Mouse (Mus musculus): ENCODE data around the gene Csf1. TPM values are rescaled to one million over a fixed set of nuclear protein-coding genes. Genes with fewer than 3 reads are reported as not detected.

Gene Csf1
- polyA plus RNA-seq, 1 experiment from 2014 or later: 8.5 TPM

DNA sequence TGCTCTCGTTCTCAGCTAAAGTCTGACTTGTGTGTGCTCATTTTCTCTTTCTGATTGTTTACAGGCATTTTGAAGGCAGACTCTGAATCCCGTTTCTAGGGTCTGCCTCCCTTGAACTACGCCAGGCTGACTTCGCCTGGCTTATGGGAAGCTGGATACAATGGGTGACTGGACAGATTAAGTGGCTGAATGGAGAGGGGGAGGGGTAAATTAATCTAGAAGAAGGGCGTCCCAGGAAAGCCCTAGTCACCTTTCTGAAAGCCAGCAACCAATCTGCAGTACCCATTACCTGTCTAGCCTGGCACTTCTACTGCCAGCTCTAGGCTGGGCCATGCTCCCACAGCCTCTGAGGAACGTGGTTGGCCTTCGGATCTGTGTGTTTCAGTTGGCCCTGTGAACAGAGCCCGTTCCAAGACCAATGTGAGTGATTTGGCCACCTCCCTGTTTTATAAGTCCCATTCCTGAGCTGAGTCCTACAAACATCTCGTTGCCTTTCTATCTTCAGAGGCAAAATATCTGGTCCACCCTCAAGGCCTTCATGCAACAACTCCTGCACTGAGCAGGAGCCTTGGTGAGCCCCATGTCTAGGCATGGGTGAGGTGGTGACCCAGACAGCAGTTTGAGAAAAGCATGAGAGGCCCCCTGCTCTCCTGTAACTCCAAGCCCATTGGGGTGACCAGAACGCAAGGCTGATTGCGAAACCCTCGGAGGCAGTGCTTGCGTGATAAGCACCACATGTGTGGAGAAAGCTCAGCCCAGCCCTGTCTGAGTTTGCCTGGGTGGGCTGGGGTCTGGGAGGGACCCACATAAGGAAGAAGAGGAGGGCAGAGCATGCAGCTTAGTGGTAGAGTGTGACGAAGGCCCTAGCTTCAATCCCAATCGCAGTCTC is 27.6 kb upstream of the Csf1 start:
- H3K9ac ChIP-seq (ENCODE audit: low read length): no peak overlapping the region
- no peak for ATAC-seq (ENCODE audit: insufficient number of reproducible peaks, insufficient read depth, low FRiP score, low read depth)
- WGBS: 78% methylated on average over 15 of the region's 15 CpGs

GRCm38 (mm10) chr3:107786980-107787612 is 26.8 kb upstream of the Csf1 start:
- no peak for ATAC-seq (ENCODE audit: insufficient number of reproducible peaks, insufficient read depth, low FRiP score, low read depth)
- Histone ChIP-seq H3K4me3 (ENCODE audit: control insufficient read depth in 1 of 2, insufficient read depth in 1 of 2, low read depth in 1 of 2, low read length in 2 of 2) (no peak overlapping the region), H3K4me2 (ENCODE audit: low read length) (no peak overlapping the region), H3K36me3 (ENCODE audit: control insufficient read depth, insufficient read depth, low read length) (no peaks in the 10 kb centered on the region), H3K9ac (ENCODE audit: low read length) (no peak overlapping the region), H3K4me1 (ENCODE audit: control insufficient read depth in 2 of 2, insufficient read depth in 2 of 2, low read length in 2 of 2) (peaks cover 24 to 31% of the 10 kb centered on the region in 2 experiments), H3K9me3 (ENCODE audit: control insufficient read depth, low read length) (no peaks in the 10 kb centered on the region), H3K27me3 (ENCODE audit: control insufficient read depth, insufficient read depth, low read length) (no peaks in the 10 kb centered on the region), H3K27ac (replicated peaks in 1 of 2; ENCODE audit: control insufficient read depth in 1 of 2, insufficient read depth in 1 of 2, low read depth in 2 of 2, low read length in 2 of 2) (no peak overlapping the region; a peak in 1 of 4 replicates)
- whole genome bisulfite sequencing: 57% methylated on average over 11 of the region's 11 CpGs

More for the DNA sequence above, 27.6 kb upstream of the Csf1 start:
- Histone ChIP-seq H3K27ac (replicated peaks in 1 of 2; ENCODE audit: control insufficient read depth in 1 of 2, insufficient read depth in 1 of 2, low read depth in 2 of 2, low read length in 2 of 2) (no peak overlapping the region; a peak in 1 of 4 replicates), H3K4me1 (ENCODE audit: control insufficient read depth in 2 of 2, insufficient read depth in 2 of 2, low read length in 2 of 2) (peaks cover 24 to 31% of the 10 kb centered on the region in 2 experiments), H3K9me3 (ENCODE audit: control insufficient read depth, low read length) (no peaks in the 10 kb centered on the region), H3K4me3 (ENCODE audit: control insufficient read depth in 1 of 2, insufficient read depth in 1 of 2, low read depth in 1 of 2, low read length in 2 of 2) (no peak overlapping the region), H3K36me3 (ENCODE audit: control insufficient read depth, insufficient read depth, low read length) (no peaks in the 10 kb centered on the region), H3K4me2 (ENCODE audit: low read length) (no peak overlapping the region), H3K27me3 (ENCODE audit: control insufficient read depth, insufficient read depth, low read length) (no peaks in the 10 kb centered on the region)

DNA sequence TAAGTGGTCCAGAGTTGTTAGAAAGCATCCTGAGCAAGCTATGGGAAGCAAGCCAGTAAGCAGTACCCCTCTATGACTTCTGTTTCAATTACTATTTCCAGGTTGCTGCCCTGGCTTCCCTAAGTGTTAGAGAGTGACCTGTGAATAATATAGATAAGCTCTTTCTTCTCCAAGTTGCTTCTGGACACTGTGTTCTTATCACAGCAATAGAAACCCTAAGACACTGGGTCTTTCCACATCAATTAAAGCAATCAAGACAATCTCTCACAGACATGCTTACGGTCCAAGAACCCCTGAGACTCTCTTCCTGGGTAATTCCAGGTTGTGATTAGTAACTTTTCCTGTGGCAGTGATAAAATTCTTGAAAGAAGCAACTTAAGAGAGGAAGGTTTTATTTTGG is 26.1 kb upstream of the Csf1 start:
- WGBS: 67% methylated on average over 1 of the region's 1 CpGs
- Histone ChIP-seq H3K27ac (replicated peaks in 1 of 2; ENCODE audit: control insufficient read depth in 1 of 2, insufficient read depth in 1 of 2, low read depth in 2 of 2, low read length in 2 of 2) (no peak overlapping the region), H3K9me3 (ENCODE audit: control insufficient read depth, low read length) (no peaks in the 10 kb centered on the region), H3K4me1 (ENCODE audit: control insufficient read depth in 2 of 2, insufficient read depth in 2 of 2, low read length in 2 of 2) (peaks cover 24 to 31% of the 10 kb centered on the region in 2 experiments), H3K4me3 (ENCODE audit: control insufficient read depth in 1 of 2, insufficient read depth in 1 of 2, low read depth in 1 of 2, low read length in 2 of 2) (no peak overlapping the region), H3K4me2 (ENCODE audit: low read length) (no peak overlapping the region), H3K9ac (ENCODE audit: low read length) (no peak overlapping the region), H3K27me3 (ENCODE audit: control insufficient read depth, insufficient read depth, low read length) (no peaks in the 10 kb centered on the region), H3K36me3 (ENCODE audit: control insufficient read depth, insufficient read depth, low read length) (no peaks in the 10 kb centered on the region)
- no peak for ATAC-seq (ENCODE audit: insufficient number of reproducible peaks, insufficient read depth, low FRiP score, low read depth)

GRCm38 (mm10) chr3:107785546-107785945 is 25.3 kb upstream of the Csf1 start:
- H3K4me3 ChIP-seq (ENCODE audit: control insufficient read depth in 1 of 2, insufficient read depth in 1 of 2, low read depth in 1 of 2, low read length in 2 of 2): no peak overlapping the region
- 24% methylated on average over 4 of the region's 4 CpGs for WGBS
- H3K36me3 ChIP-seq (ENCODE audit: control insufficient read depth, insufficient read depth, low read length): no peaks in the 10 kb centered on the region
- H3K9me3 ChIP-seq (ENCODE audit: control insufficient read depth, low read length): no peaks in the 10 kb centered on the region
- H3K27ac ChIP-seq (replicated peaks in 1 of 2; ENCODE audit: control insufficient read depth in 1 of 2, insufficient read depth in 1 of 2, low read depth in 2 of 2, low read length in 2 of 2): 0 out of 4 replicates have a peak overlapping the region, but pooled peaks of 1 of the 2 experiments have one; percentile 4
- 0 out of 2 replicates have a peak overlapping the region, but pooled peaks have one; percentile 1 for H3K4me2 ChIP-seq (ENCODE audit: low read length)
- H3K27me3 ChIP-seq (ENCODE audit: control insufficient read depth, insufficient read depth, low read length): no peaks in the 10 kb centered on the region
- ATAC-seq (ENCODE audit: insufficient number of reproducible peaks, insufficient read depth, low FRiP score, low read depth): no peak
- no peak overlapping the region for H3K9ac ChIP-seq (ENCODE audit: low read length)
- peaks cover 22 to 31% of the 10 kb centered on the region in 2 experiments for H3K4me1 ChIP-seq (ENCODE audit: control insufficient read depth in 2 of 2, insufficient read depth in 2 of 2, low read length in 2 of 2)

DNA sequence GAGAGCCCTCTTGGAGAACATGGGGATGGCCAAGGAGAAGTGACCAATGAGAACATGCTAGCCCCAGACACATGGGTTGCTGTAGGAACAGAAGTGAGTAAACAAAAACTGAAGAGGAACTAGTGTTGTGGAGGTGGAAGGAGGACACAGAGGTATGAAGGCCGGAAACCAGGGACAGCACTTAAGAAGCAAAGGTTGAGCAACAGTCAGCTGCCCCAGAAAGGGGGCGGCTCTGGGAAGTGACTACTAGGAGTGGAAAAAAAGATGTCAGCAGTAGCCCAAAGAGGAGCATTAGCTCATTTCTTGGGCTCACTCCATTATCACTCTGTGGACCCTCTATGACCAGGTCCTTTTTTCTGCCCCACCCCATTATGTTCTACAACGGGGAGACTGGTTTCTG is 23.0 kb upstream of the Csf1 start:
- no peaks in the 10 kb centered on the region for H3K36me3 ChIP-seq (ENCODE audit: control insufficient read depth, insufficient read depth, low read length)
- H3K4me3 ChIP-seq (ENCODE audit: control insufficient read depth in 1 of 2, insufficient read depth in 1 of 2, low read depth in 1 of 2, low read length in 2 of 2): no peak overlapping the region
- H3K27me3 ChIP-seq (ENCODE audit: control insufficient read depth, insufficient read depth, low read length): no peaks in the 10 kb centered on the region
- H3K9me3 ChIP-seq (ENCODE audit: control insufficient read depth, low read length): no peaks in the 10 kb centered on the region
- no peak overlapping the region for H3K27ac ChIP-seq (replicated peaks in 1 of 2; ENCODE audit: control insufficient read depth in 1 of 2, insufficient read depth in 1 of 2, low read depth in 2 of 2, low read length in 2 of 2)
- 81% methylated on average over 3 of the region's 3 CpGs for WGBS
- no peak overlapping the region for H3K4me2 ChIP-seq (ENCODE audit: low read length)
- ATAC-seq (ENCODE audit: insufficient number of reproducible peaks, insufficient read depth, low FRiP score, low read depth): no peak
- H3K9ac ChIP-seq (ENCODE audit: low read length): no peak overlapping the region
- H3K4me1 ChIP-seq (ENCODE audit: control insufficient read depth in 2 of 2, insufficient read depth in 2 of 2, low read length in 2 of 2): peaks cover 18 to 31% of the 10 kb centered on the region in 2 experiments

DNA sequence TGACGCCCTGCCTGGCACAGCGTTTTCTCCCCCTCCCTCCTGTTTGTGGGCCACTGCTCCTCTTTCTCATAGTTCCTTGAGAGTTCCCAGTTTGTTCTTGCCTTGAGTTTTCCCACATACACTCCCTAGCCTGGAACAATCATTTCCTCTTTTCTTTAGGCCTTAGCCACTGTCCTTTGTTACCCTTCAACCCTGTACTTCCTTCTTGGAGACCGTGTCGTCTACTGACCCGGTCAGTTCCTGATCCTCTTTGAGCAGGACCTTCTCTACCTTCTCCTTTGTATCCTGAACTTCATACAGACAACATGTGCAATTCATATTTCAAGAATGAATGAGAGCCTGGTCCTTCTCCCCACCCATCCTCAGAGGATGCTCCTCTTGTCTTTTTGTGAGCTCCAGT is 21.0 kb upstream of the Csf1 start:
- Histone ChIP-seq H3K27me3 (ENCODE audit: control insufficient read depth, insufficient read depth, low read length) (no peaks in the 10 kb centered on the region), H3K4me3 (ENCODE audit: control insufficient read depth in 1 of 2, insufficient read depth in 1 of 2, low read depth in 1 of 2, low read length in 2 of 2) (no peak overlapping the region), H3K9ac (ENCODE audit: low read length) (no peak overlapping the region), H3K9me3 (ENCODE audit: control insufficient read depth, low read length) (no peaks in the 10 kb centered on the region), H3K27ac (replicated peaks in 1 of 2; ENCODE audit: control insufficient read depth in 1 of 2, insufficient read depth in 1 of 2, low read depth in 2 of 2, low read length in 2 of 2) (no peak overlapping the region), H3K4me2 (ENCODE audit: low read length) (no peak overlapping the region), H3K4me1 (ENCODE audit: control insufficient read depth in 2 of 2, insufficient read depth in 2 of 2, low read length in 2 of 2) (peaks cover 8 to 15% of the 10 kb centered on the region in 2 experiments), H3K36me3 (ENCODE audit: control insufficient read depth, insufficient read depth, low read length) (no peaks in the 10 kb centered on the region)
- WGBS: 80% methylated on average over 5 of the region's 5 CpGs
- ATAC-seq (ENCODE audit: insufficient number of reproducible peaks, insufficient read depth, low FRiP score, low read depth): no peak

DNA sequence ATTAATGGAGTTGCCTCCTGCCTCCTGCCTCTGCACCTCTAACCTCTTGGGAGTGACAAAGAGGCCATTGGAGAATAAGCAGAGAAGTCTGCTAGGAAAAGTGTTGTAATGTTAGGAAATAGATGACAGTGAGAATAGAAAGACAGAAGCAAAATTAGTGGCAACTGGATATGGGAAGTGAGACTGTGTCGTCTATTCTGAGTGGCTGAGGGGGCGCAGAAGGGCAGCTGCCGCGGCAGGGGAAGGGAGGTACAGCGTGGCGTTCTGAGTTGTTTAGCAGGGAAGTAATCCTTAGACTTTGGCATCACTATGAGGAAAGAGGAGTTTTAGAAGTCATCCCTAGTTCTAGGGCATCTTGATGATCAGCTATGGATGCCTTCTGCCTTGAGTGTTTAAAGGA is 17.7 kb upstream of the Csf1 start:
- Histone ChIP-seq H3K36me3 (ENCODE audit: control insufficient read depth, insufficient read depth, low read length) (no peaks in the 10 kb centered on the region), H3K27me3 (ENCODE audit: control insufficient read depth, insufficient read depth, low read length) (no peaks in the 10 kb centered on the region), H3K9me3 (ENCODE audit: control insufficient read depth, low read length) (no peaks in the 10 kb centered on the region), H3K27ac (replicated peaks in 1 of 2; ENCODE audit: control insufficient read depth in 1 of 2, insufficient read depth in 1 of 2, low read depth in 2 of 2, low read length in 2 of 2) (no peak overlapping the region), H3K4me1 (ENCODE audit: control insufficient read depth in 2 of 2, insufficient read depth in 2 of 2, low read length in 2 of 2) (peaks cover 11 to 12% of the 10 kb centered on the region in 2 experiments), H3K4me3 (ENCODE audit: control insufficient read depth in 1 of 2, insufficient read depth in 1 of 2, low read depth in 1 of 2, low read length in 2 of 2) (no peak overlapping the region), H3K4me2 (ENCODE audit: low read length) (no peak overlapping the region), H3K9ac (ENCODE audit: low read length) (no peak overlapping the region)
- no peak for ATAC-seq (ENCODE audit: insufficient number of reproducible peaks, insufficient read depth, low FRiP score, low read depth)
- 70% methylated on average over 6 of the region's 6 CpGs for WGBS
